Comparison of ENCODE assay signal across 8 mouse cellular contexts in the genomic region with DNA sequence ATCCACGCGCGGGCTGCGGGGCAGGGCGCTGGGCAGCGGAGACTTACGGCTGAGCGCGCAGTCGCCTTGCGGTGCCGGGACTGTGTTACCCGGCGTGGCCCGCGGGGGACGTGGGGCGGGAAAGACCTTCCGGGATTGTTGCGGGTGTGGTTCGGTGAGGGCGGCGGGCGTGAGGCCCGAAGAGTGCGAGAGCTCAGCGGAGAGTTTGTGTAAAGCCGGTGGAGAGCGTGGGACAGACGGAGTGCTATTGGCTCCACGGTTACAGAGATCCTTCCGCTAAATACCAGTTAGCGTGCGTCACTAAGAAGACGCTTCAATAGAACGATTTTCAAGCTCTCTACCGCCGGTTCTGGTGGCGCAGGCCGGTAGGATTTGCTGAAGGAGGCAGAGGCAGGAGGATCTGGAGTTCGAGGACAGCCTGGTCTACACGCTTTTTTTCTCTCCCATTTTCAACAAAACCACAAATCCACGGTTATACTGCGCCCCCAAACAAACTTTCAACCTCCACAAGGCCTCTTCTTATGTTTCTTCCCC. TPM values are rescaled to one million over a fixed set of nuclear protein-coding genes. Genes with fewer than 3 reads are reported as not detected.
DNase-seq lines count a peak whose midpoint lies in the region; ATAC-seq and TF ChIP-seq lines count a peak whose summit lies in the region.

No protein-coding gene starts in this region.

- no peaks in the 10 kb centered on the region for H3K9me3 ChIP-seq in embryonic facial prominence, embryonic 10.5 days
- no peaks in the 10 kb centered on the region for H3K9me3 ChIP-seq in intestine, postnatal 0 days (ENCODE audit: control insufficient read depth)
- H3K9me3 ChIP-seq in midbrain, embryonic 11.5 days (ENCODE audit: control insufficient read depth, low read length), result no peaks in the 10 kb centered on the region

- under 1% methylated on average over 44 of the region's 44 CpGs for whole genome bisulfite sequencing in embryonic facial prominence, embryonic 10.5 days
- under 1% methylated on average over 44 of the region's 44 CpGs for WGBS in intestine, postnatal 0 days
- under 1% methylated on average over 44 of the region's 44 CpGs for WGBS in midbrain, embryonic 11.5 days

- intact Hi-C loops in left cerebral cortex, postnatal 4 days (cut with DNase I), result loop anchor here (5.0 to 10.0 kb wide), 2 partner anchors 36 to 522 kb away; no protein-coding TSS in a partner anchor

- peak; percentile 47 for TF ChIP-seq CTCF in intestine, postnatal 0 days (IDR thresholded peaks at IDR 0.05; ENCODE audit: low read depth)

- H3K4me3 ChIP-seq in embryonic facial prominence, embryonic 10.5 days, result peak overlapping the region; percentile 78
- peak overlapping the region; percentile 82 for H3K4me3 ChIP-seq in intestine, postnatal 0 days (ENCODE audit: low read depth, low read length)
- peak overlapping the region; percentile 79 for H3K4me3 ChIP-seq in midbrain, embryonic 11.5 days (ENCODE audit: low read depth, low read length)

- peak overlapping the region; percentile 87 for H3K27ac ChIP-seq in embryonic facial prominence, embryonic 10.5 days (replicated peaks)
- H3K27ac ChIP-seq in intestine, postnatal 0 days (ENCODE audit: low read depth, low read length), result peak overlapping the region; percentile 88
- peak overlapping the region; percentile 80 for H3K27ac ChIP-seq in midbrain, embryonic 11.5 days (ENCODE audit: low read depth, low read length)

- H3K27me3 ChIP-seq in embryonic facial prominence, embryonic 10.5 days (replicated peaks; ENCODE audit: low read depth, poor library complexity, severe bottlenecking), result 0 out of 2 replicates have a peak, but pooled peaks cover 5% of the 10 kb centered on the region
- no peaks in the 10 kb centered on the region for H3K27me3 ChIP-seq in intestine, postnatal 0 days (replicated peaks; ENCODE audit: control insufficient read depth, insufficient read depth, low read length)
- H3K27me3 ChIP-seq in midbrain, embryonic 11.5 days (ENCODE audit: control insufficient read depth, insufficient read depth, low read length), result no peaks in the 10 kb centered on the region

- peak; percentile 42 for ATAC-seq in granulocyte monocyte progenitor cell, adult 5-6 weeks (replicated peaks; ENCODE audit: poor library complexity, severe bottlenecking)
- ATAC-seq in intestine, postnatal 0 days, result peak; percentile 74
- ATAC-seq in midbrain, embryonic 11.5 days (ENCODE audit: low FRiP score), result peak; percentile 71

- peak overlapping the region; percentile 73 for H3K4me2 ChIP-seq in intestine, postnatal 0 days (replicated peaks; ENCODE audit: low read depth)
- peak overlapping the region; percentile 65 for H3K4me2 ChIP-seq in midbrain, embryonic 11.5 days

- DNase-seq in adrenal gland, postnatal 14 days, result peak; percentile 91
- DNase-seq in embryonic facial prominence, embryonic 10.5 days (ENCODE audit: low spot score), result peak; percentile 94
- DNase-seq in left cerebral cortex, postnatal 4 days, result peak; percentile 85
- peak; percentile 100 for DNase-seq in midbrain, embryonic 11.5 days (ENCODE audit: low spot score, missing footprints)
- DNase-seq in right cerebral cortex, postnatal 4 days, result peak; percentile 85
- DNase-seq in yolk sac, embryonic 10.5 days (ENCODE audit: low spot score), result peak; percentile 95

- H3K36me3 ChIP-seq in embryonic facial prominence, embryonic 10.5 days (replicated peaks), result no peaks in the 10 kb centered on the region
- H3K36me3 ChIP-seq in intestine, postnatal 0 days (ENCODE audit: control insufficient read depth, insufficient read depth), result no peaks in the 10 kb centered on the region
- H3K36me3 ChIP-seq in midbrain, embryonic 11.5 days (ENCODE audit: control insufficient read depth, insufficient read depth, low read length), result no peaks in the 10 kb centered on the region

- peak overlapping the region; percentile 78 for H3K9ac ChIP-seq in intestine, postnatal 0 days (ENCODE audit: low read depth, low read length)
- peak overlapping the region; percentile 82 for H3K9ac ChIP-seq in midbrain, embryonic 11.5 days (ENCODE audit: low read length)

- peaks cover 32% of the 10 kb centered on the region for H3K4me1 ChIP-seq in embryonic facial prominence, embryonic 10.5 days
- no peaks in the 10 kb centered on the region for H3K4me1 ChIP-seq in intestine, postnatal 0 days (replicated peaks; ENCODE audit: control insufficient read depth, insufficient read depth, low read length)
- H3K4me1 ChIP-seq in midbrain, embryonic 11.5 days (ENCODE audit: control insufficient read depth, insufficient read depth, low read length), result peaks cover 3% of the 10 kb centered on the region

RNA-seq across cellular contexts. Expression of a gene that starts 16.9 kb away (rescaled TPM):
- 1.5 TPM in 1 of 2 replicates, not detected in the other for total RNA-seq in adrenal gland, postnatal 14 days (2021)
- not detected in 2 replicates for polyA plus RNA-seq in embryonic facial prominence, embryonic 10.5 days (2016; fragmentation: Nextera tagmentation; extraction: Ambion mirVana)
- total RNA-seq in granulocyte monocyte progenitor cell, adult 5-6 weeks (2014; fragmentation: Nextera tagmentation), result not detected in 2 replicates
- total RNA-seq in granulocyte monocyte progenitor cell, adult 5-6 weeks (2017), result 0.09 TPM in 1 of 2 replicates, not detected in the other
- 0.35 and 0.80 TPM in 2 replicates for polyA plus RNA-seq in intestine, postnatal 0 days (2015; fragmentation: Nextera tagmentation; extraction: Ambion mirVana)
- total RNA-seq in left cerebral cortex, postnatal 4 days (2021), result not detected
- polyA plus RNA-seq in midbrain, embryonic 11.5 days (2014; fragmentation: Nextera tagmentation; extraction: Ambion mirVana), result not detected in 2 replicates

RNA-seq across cellular contexts. Expression of a gene that starts 16.9 kb away (rescaled TPM):
- not detected in 2 replicates for total RNA-seq in adrenal gland, postnatal 14 days (2021)
- polyA plus RNA-seq in embryonic facial prominence, embryonic 10.5 days (2016; fragmentation: Nextera tagmentation; extraction: Ambion mirVana), result not detected in 2 replicates
- total RNA-seq in granulocyte monocyte progenitor cell, adult 5-6 weeks (2014; fragmentation: Nextera tagmentation), result not detected in 2 replicates
- total RNA-seq in granulocyte monocyte progenitor cell, adult 5-6 weeks (2017), result not detected in 2 replicates
- polyA plus RNA-seq in intestine, postnatal 0 days (2015; fragmentation: Nextera tagmentation; extraction: Ambion mirVana), result 0.25 TPM in 1 of 2 replicates, not detected in the other
- total RNA-seq in left cerebral cortex, postnatal 4 days (2021), result not detected
- polyA plus RNA-seq in midbrain, embryonic 11.5 days (2014; fragmentation: Nextera tagmentation; extraction: Ambion mirVana), result not detected in 2 replicates

RNA-seq across cellular contexts. Expression of a gene that starts 44.4 kb away (rescaled TPM):
- 0.22 and 1.7 TPM in 2 replicates for total RNA-seq in adrenal gland, postnatal 14 days (2021)
- not detected in 2 replicates for polyA plus RNA-seq in embryonic facial prominence, embryonic 10.5 days (2016; fragmentation: Nextera tagmentation; extraction: Ambion mirVana)
- 4.2 and 4.6 TPM in 2 replicates for total RNA-seq in granulocyte monocyte progenitor cell, adult 5-6 weeks (2014; fragmentation: Nextera tagmentation)
- total RNA-seq in granulocyte monocyte progenitor cell, adult 5-6 weeks (2017), result 9.5 and 14.1 TPM in 2 replicates
- polyA plus RNA-seq in intestine, postnatal 0 days (2015; fragmentation: Nextera tagmentation; extraction: Ambion mirVana), result 0.18 and 0.21 TPM in 2 replicates
- total RNA-seq in left cerebral cortex, postnatal 4 days (2021), result not detected
- polyA plus RNA-seq in midbrain, embryonic 11.5 days (2014; fragmentation: Nextera tagmentation; extraction: Ambion mirVana), result not detected in 2 replicates

RNA-seq across cellular contexts. Expression of a gene that starts 47.9 kb away (rescaled TPM):
- 0.93 and 2.6 TPM in 2 replicates for total RNA-seq in adrenal gland, postnatal 14 days (2021)
- polyA plus RNA-seq in embryonic facial prominence, embryonic 10.5 days (2016; fragmentation: Nextera tagmentation; extraction: Ambion mirVana), result 1.1 and 2.0 TPM in 2 replicates
- total RNA-seq in granulocyte monocyte progenitor cell, adult 5-6 weeks (2014; fragmentation: Nextera tagmentation), result 231 and 260 TPM in 2 replicates
- 296 and 376 TPM in 2 replicates for total RNA-seq in granulocyte monocyte progenitor cell, adult 5-6 weeks (2017)
- polyA plus RNA-seq in intestine, postnatal 0 days (2015; fragmentation: Nextera tagmentation; extraction: Ambion mirVana), result 1.2 and 1.4 TPM in 2 replicates
- 1 to 10 TPM in 1 of 2 experiments, under 1 TPM in 1; 0.64 to 1.0 TPM for total RNA-seq in left cerebral cortex, postnatal 4 days (2021)
- 0.67 and 0.90 TPM in 2 replicates for polyA plus RNA-seq in midbrain, embryonic 11.5 days (2014; fragmentation: Nextera tagmentation; extraction: Ambion mirVana)

RNA-seq across cellular contexts. Expression of a gene that starts 54.0 kb away (rescaled TPM):
- total RNA-seq in adrenal gland, postnatal 14 days (2021), result 0.30 and 0.68 TPM in 2 replicates
- polyA plus RNA-seq in embryonic facial prominence, embryonic 10.5 days (2016; fragmentation: Nextera tagmentation; extraction: Ambion mirVana), result not detected in 2 replicates
- not detected in 2 replicates for total RNA-seq in granulocyte monocyte progenitor cell, adult 5-6 weeks (2014; fragmentation: Nextera tagmentation)
- total RNA-seq in granulocyte monocyte progenitor cell, adult 5-6 weeks (2017), result 0.34 and 1.0 TPM in 2 replicates
- polyA plus RNA-seq in intestine, postnatal 0 days (2015; fragmentation: Nextera tagmentation; extraction: Ambion mirVana), result 0.21 and 0.27 TPM in 2 replicates
- total RNA-seq in left cerebral cortex, postnatal 4 days (2021), result not detected
- polyA plus RNA-seq in midbrain, embryonic 11.5 days (2014; fragmentation: Nextera tagmentation; extraction: Ambion mirVana), result 0.08 TPM in 1 of 2 replicates, not detected in the other

Comparison
In these comparisons a context has a peak if more than half of its experiments do, and no peak if none do; other contexts are left out.
1. Peak in every context shown above with its lines: DNase-seq, ATAC-seq, H3K4me3 ChIP-seq and H3K27ac ChIP-seq.